Mouse (Mus musculus): ENCODE results near the gene Fastk.

The Fastk gene

DNA sequence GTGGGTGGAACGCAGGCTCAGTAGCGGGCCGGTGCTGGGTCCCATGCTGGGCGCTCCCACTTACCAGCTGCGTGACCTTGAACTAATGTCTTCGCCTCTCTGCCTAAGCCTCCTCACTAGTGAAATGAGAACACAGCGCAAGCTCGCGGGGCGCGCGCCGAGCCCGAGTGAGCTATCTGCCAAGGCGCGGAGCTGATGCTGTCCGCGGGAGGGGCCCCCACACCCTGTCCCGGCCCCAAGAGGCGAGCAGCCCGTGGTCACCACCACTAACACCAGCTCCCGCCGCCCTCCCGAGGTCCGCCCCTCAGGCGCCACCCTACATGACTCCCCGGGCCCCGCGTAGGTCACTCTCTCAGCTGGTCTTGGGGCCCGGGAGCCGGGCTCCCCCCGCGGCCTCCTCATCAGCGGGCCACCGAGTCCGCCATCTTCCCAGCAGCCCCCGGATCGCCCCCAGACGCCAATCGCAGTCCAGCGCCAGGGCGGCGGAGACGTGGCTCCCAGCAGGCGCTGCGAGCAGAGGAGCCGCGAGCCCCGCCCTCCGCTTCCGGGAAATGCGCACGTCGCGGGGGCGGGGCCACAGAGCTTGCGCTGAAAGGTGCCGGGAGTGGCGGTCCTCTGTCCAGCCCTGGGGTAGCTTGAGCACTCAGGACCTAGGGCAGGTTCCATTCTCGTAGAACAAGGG, at the start of gene Fastk:
Gene Fastk (minus strand): TSS at position 542 of the 682 bp plus-strand sequence.
- peak; percentile 83 for DNase-seq (ENCODE audit: low spot score)

- DNase-seq (ENCODE audit: low spot score) = no peak
These were observed 47.6 kb upstream of the Fastk start for GRCm38 (mm10) chr5:24492546-24493285.

GRCm38 (mm10) chr5:24490413-24490920, 45.4 kb upstream of the Fastk start:
- DNase-seq (ENCODE audit: low spot score) = no peak

DNA sequence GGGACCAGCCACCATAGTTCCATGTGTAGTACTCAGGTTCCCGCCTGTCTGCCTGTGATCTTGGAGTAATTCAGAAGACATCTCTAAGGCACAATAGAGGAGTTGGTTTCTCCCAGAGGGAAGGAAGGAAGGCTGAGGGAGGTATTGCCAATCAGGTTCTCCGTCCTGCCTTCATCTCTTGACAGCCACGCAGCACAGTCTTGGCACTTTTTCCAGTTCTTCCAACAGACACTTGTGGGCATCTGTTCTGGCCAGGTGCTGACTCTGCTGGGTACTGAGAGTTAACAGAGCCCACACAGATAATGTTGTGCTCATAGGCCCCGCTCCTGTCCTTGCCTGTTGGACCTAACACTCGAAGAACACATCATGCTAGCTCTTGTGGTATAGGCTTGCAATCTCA, 41.7 kb upstream of the Fastk start:
- DNase-seq (ENCODE audit: low spot score) = no peak

DNA sequence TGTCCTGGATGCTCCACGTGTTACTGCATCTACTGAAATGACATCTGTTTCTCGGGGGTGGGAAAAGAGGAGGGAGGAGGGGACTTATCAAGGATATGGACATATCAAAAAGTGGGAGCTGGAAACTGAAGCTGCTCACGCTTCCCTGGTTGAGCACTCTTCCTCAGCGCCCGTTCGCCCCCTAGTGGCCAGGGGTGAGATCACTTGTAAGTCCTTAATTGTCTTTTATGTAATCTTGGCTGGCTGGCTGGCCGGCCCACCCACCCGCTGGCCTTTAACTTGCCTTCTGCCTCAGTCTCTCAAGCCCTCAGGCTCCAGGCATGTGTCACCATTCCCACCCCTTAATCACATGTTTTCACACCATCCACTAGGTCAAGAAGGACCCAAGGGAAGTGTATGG, 41.0 kb upstream of the Fastk start:
- peak; percentile 86 for DNase-seq (ENCODE audit: low spot score)

GRCm38 (mm10) chr5:24484963-24485362, 39.9 kb upstream of the Fastk start:
- no peak for DNase-seq (ENCODE audit: low spot score)

DNA sequence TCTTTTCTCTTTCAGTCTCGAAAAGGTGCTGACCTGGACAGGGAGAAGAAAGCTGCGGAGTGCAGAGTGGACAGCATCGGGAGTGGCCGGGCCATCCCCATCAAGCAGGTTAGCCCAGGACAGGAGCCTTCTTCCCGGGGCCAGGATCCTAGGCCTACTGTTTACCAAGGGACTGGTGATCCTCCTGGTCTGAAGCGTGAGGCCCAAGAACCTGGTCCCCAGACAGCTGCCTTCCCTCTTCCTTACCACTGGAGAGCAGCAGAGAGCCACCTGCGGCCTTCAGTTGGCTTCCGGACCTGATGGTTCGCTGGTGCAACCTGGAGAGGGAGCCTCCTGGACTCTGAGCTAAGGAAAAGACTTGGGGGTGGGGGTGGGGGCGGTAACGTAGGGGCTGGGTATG, 38.2 kb upstream of the Fastk start:
- peak; percentile 62 for DNase-seq (ENCODE audit: low spot score)

DNA sequence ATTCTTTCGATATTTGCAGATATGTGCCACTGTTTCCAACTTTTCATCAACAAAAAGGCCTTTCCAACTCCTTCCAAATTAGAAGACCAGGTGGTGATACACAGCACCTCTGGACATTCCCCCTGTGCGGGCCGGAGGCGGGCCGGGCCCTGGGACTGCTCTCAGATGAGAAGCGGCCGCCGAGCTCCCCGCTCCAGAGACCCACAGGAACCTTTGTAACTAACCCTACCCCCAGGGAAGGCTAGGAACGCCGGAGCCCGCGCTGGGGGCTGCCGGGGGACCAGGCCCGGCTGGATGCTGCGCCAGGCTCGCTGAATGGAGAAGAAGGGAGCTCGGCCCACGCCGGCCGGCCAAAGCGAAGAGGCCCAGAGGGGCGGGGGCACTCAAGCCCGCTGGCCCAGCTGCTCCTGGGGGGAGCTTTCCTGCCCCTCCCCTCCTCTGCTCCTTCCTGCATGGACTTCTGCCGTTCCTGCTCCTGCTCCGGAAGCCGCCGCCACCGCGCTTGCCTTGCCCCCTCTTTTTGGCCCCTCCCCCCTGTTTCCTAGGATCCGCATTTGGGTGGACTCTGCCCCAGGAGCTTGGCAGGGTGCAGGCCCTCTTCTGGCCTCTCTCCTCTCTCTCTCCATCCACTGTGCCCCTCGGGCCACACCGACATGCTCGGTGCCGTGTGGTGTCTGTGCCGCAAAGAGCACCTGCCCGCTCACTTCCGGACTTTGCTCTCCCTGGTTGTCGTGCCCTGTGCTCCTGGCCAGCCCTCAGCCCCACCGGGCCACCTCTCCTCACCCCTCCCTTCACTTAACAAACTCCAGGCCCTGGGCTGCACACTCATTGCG, 37.4 kb upstream of the Fastk start:
- no peak for DNase-seq (ENCODE audit: low spot score)

GRCm38 (mm10) chr5:24481647-24482046, 36.6 kb upstream of the Fastk start:
- DNase-seq (ENCODE audit: low spot score) = peak; percentile 57

DNA sequence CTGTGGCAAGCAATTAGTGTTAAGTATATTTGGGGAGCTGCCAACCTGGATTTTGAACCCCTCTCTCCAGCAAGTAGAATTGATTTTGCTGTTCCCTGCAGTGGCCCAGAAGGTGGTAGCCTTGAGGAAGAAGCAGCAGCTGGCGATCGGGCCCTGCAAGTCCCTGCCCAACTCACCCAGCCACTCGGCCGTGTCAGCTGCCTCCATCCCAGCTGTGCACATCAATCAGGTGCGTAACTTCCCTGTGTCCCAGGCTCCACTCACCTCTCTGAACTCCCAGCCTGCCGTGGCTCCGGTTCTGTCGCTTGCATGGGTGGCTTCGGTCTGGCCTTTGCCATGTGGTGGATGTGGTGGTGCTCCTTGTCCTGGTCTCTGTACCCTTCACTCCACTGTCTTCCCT, 32.8 kb upstream of the Fastk start:
- no peak for DNase-seq (ENCODE audit: low spot score)

GRCm38 (mm10) chr5:24475476-24476241, 30.6 kb upstream of the Fastk start:
- peak; percentile 34 for DNase-seq (ENCODE audit: low spot score)

DNA sequence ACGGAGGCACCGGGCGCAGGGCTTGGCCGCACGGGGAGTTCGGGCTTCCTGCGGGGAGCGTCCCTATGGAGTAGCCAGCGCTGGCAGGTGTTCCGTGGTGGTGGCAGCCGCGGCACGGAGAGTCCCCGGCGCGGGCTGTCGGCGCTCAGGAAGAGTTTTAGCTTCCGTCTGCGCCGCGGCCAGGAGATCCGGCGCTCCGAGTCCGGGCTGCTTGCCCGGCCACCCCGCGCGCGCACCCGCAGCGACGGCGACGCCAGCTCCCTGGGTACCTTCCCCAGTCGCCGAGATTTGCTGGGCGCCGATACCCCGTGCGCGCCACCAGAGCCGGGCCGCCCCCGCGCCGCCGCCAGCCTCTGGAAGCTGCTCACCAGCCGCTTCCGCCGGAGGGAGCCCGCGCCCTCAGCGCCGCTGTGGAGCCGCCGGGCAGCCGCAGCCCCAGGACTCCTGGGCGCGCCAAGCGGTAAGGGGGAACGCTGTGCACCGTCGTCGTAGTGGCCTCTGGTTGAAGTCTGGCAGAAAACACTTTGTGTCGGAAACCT, 29.7 kb upstream of the Fastk start:
- peak; percentile 46 for DNase-seq (ENCODE audit: low spot score)

GRCm38 (mm10) chr5:24474025-24474722, 29.1 kb upstream of the Fastk start:
- DNase-seq (ENCODE audit: low spot score) = peak; percentile 22

GRCm38 (mm10) chr5:24472884-24473619, 28.0 kb upstream of the Fastk start:
- no peak for DNase-seq (ENCODE audit: low spot score)

- no peak for DNase-seq (ENCODE audit: low spot score)
These were observed 25.5 kb upstream of the Fastk start for GRCm38 (mm10) chr5:24470600-24470999.

DNA sequence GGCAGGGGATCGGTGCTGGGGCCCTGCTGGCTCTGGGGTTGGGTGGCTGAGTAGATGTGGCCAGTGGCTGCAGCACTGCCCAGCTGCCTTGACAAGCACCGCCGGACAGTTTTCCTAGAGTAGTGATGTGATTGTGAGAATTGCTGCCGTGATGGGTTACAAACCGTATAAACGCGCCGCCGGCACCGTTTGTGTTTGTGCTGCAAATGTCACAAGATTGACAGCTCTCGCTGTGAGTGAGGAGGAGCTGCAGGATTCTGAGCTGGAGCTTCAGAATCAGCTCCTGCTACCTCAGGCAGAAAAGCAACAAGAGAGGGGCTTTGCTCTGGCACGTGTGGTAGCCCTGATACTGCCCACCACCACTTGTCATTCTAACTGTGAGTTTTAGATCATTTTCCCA, 21.7 kb upstream of the Fastk start:
- DNase-seq (ENCODE audit: low spot score) = no peak

DNA sequence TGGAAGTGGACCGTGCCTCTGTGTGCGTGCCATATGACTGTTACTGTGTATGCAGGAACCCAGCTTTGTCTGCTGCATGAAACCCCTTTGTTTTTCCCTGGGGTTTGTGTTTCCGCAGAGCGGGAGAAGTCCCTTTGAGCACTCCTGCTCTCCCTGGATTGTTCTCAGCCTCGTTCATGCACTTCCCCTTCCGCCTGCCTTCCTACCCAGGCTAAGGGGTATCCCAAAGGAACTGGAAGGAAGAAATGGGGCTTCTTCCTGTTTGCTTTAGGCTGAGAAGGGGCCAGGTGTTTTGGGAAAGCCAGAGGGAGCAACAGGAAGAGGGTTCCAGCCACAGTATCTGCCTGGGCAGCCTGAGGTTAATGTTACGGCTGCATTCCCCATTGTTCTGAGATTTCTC, 10.5 kb upstream of the Fastk start:
- DNase-seq (ENCODE audit: low spot score) = no peak

GRCm38 (mm10) chr5:24455076-24455475, 10.0 kb upstream of the Fastk start:
- DNase-seq (ENCODE audit: low spot score) = no peak

DNA sequence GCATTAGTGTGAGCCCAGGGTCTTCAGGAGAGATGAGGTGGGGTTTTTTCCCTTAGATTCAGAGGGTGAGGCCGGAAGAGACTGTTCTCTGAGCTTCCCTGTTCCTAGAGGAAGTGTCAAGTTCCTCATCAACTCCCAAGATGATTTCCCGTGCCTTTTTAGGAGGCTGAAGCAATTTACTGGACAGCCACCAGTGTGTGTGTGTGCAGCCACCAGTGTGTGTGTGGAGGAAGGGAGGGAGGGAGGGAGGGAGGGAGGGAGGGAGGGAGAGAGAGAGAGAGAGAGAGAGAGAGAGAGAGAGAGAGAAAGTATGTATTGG, 8.9 kb upstream of the Fastk start:
- DNase-seq (ENCODE audit: low spot score) = no peak

GRCm38 (mm10) chr5:24453283-24453984, 8.3 kb upstream of the Fastk start:
- no peak for DNase-seq (ENCODE audit: low spot score)

All from ovary, postnatal 14 days (tissue).